ENCODE assay signal across 24 mouse cellular contexts in the genomic region with DNA sequence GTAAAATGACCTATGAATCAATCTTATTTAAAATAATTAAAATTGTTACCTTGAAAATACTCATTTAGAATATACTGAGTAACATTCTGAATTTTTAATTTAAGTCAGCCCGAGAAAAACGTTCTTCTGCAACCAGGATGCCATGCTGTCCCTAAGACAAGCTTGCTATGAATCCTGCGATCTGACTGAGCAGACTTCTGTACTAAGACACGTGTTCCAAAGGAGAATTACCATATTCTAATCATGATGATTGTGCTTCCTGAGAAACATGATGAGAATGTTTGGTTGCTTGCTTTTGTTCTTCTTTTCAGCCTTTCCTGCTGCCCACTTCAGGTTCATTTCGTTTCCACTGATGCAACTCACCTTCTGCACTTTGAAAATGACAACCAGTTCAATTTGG.
DNase-seq lines count a peak whose midpoint lies in the region; ATAC-seq and TF ChIP-seq lines count a peak whose summit lies in the region.
"Had no signal": no experiment of that assay in that cellular context is flagged by ENCODE, and none has a peak within 500 bp of the region (broad histone marks: within the 10 kb centered on the region; RNA-seq: fewer than 3 reads in every experiment).

No protein-coding gene starts in this region.

- ATAC-seq in midbrain, embryonic 11.5 days (ENCODE audit: low FRiP score), result 0 out of 2 replicates have a peak, but pooled peaks have one; percentile 43
- no peak for ATAC-seq in midbrain, postnatal 0 days (ENCODE audit: low FRiP score)
- no peak for ATAC-seq in forebrain, embryonic 12.5 days (ENCODE audit: low FRiP score)
- peak; percentile 55 for ATAC-seq in forebrain, embryonic 15.5 days (replicated peaks)

- no peaks in the 10 kb centered on the region for H3K9me3 ChIP-seq in midbrain, embryonic 11.5 days (ENCODE audit: control insufficient read depth, low read length)
- H3K9me3 ChIP-seq in midbrain, postnatal 0 days (ENCODE audit: low read length), result no peaks in the 10 kb centered on the region
- H3K9me3 ChIP-seq in forebrain, embryonic 12.5 days, result no peaks in the 10 kb centered on the region
- no peaks in the 10 kb centered on the region for H3K9me3 ChIP-seq in forebrain, embryonic 15.5 days
- H3K9me3 ChIP-seq: embryonic facial prominence, embryonic 10.5 days; embryonic facial prominence, embryonic 15.5 days; heart, embryonic 12.5 days; limb, embryonic 13.5 days; lung, embryonic 15.5 days; stomach, embryonic 15.5 days had no signal

- H3K4me3 ChIP-seq in midbrain, embryonic 11.5 days (ENCODE audit: low read depth, low read length), result no peak overlapping the region
- H3K4me3 ChIP-seq in midbrain, postnatal 0 days (ENCODE audit: low read depth, low read length), result no peak overlapping the region
- H3K4me3 ChIP-seq in forebrain, embryonic 12.5 days (replicated peaks), result no peak overlapping the region
- H3K4me3 ChIP-seq in forebrain, embryonic 15.5 days, result no peak overlapping the region
- H3K4me3 ChIP-seq: embryonic facial prominence, embryonic 10.5 days; embryonic facial prominence, embryonic 15.5 days; heart, embryonic 12.5 days; left cerebral cortex, adult 2 months; limb, embryonic 13.5 days; lung, embryonic 15.5 days; stomach, embryonic 15.5 days had no signal

- 0 out of 2 replicates have a peak, but pooled peaks cover 4% of the 10 kb centered on the region for H3K4me1 ChIP-seq in midbrain, embryonic 11.5 days (ENCODE audit: control insufficient read depth, insufficient read depth, low read length)
- no peaks in the 10 kb centered on the region for H3K4me1 ChIP-seq in midbrain, postnatal 0 days (ENCODE audit: insufficient read depth, low read length)
- H3K4me1 ChIP-seq in forebrain, embryonic 12.5 days, result peaks cover 13% of the 10 kb centered on the region
- peaks cover 13% of the 10 kb centered on the region for H3K4me1 ChIP-seq in forebrain, embryonic 15.5 days
- H3K4me1 ChIP-seq: embryonic facial prominence, embryonic 10.5 days; embryonic facial prominence, embryonic 15.5 days; heart, embryonic 12.5 days; limb, embryonic 13.5 days; lung, embryonic 15.5 days; stomach, embryonic 15.5 days had no signal

- DNase-seq in midbrain, embryonic 11.5 days (ENCODE audit: low spot score, missing footprints), result no peak
- DNase-seq in midbrain, postnatal 0 days (ENCODE audit: low spot score), result no peak
- no peak for DNase-seq in gastrocnemius, postnatal 4 days (ENCODE audit: low spot score in 2 of 2)
- no peak for DNase-seq in layer of hippocampus, postnatal 36 days
- DNase-seq: adrenal gland, postnatal 25 days; B cell, adult 2 months; cerebellum, adult 8-10 months; cerebellum, postnatal 25 days; gastrocnemius, postnatal 25 days; heart, adult 18-20 months; heart, postnatal 4 days; kidney, adult 11 months; kidney, postnatal 25 days; right cerebral cortex, postnatal 25 days had no signal

- no peak for TF ChIP-seq CTCF in midbrain, postnatal 0 days (IDR thresholded peaks at IDR 0.05)

- no peaks in the 10 kb centered on the region for H3K36me3 ChIP-seq in midbrain, embryonic 11.5 days (ENCODE audit: control insufficient read depth, insufficient read depth, low read length)
- no peaks in the 10 kb centered on the region for H3K36me3 ChIP-seq in midbrain, postnatal 0 days (ENCODE audit: insufficient read depth, low read length)
- H3K36me3 ChIP-seq in forebrain, embryonic 12.5 days (replicated peaks), result no peaks in the 10 kb centered on the region
- no peaks in the 10 kb centered on the region for H3K36me3 ChIP-seq in forebrain, embryonic 15.5 days
- H3K36me3 ChIP-seq: embryonic facial prominence, embryonic 10.5 days; embryonic facial prominence, embryonic 15.5 days; heart, embryonic 12.5 days; limb, embryonic 13.5 days; lung, embryonic 15.5 days; stomach, embryonic 15.5 days had no signal

- H3K27ac ChIP-seq in midbrain, embryonic 11.5 days (ENCODE audit: low read depth, low read length), result no peak overlapping the region
- no peak overlapping the region; the same call in 1 of the 2 replicates for H3K27ac ChIP-seq in midbrain, postnatal 0 days (ENCODE audit: low read depth, low read length)
- H3K27ac ChIP-seq in forebrain, embryonic 12.5 days, result 0 out of 2 replicates have a peak overlapping the region, but pooled peaks have one; percentile 27
- no peak overlapping the region for H3K27ac ChIP-seq in forebrain, embryonic 15.5 days (replicated peaks)
- H3K27ac ChIP-seq: embryonic facial prominence, embryonic 10.5 days; embryonic facial prominence, embryonic 15.5 days; left cerebral cortex, adult 2 months; limb, embryonic 13.5 days; lung, embryonic 15.5 days; stomach, embryonic 15.5 days had no signal

- H3K4me2 ChIP-seq in midbrain, embryonic 11.5 days, result no peak overlapping the region
- no peak overlapping the region for H3K4me2 ChIP-seq in midbrain, postnatal 0 days (ENCODE audit: low read depth, low read length, poor library complexity, severe bottlenecking)
- no peak overlapping the region for H3K4me2 ChIP-seq in forebrain, embryonic 12.5 days
- no peak overlapping the region for H3K4me2 ChIP-seq in forebrain, embryonic 15.5 days (replicated peaks)
- H3K4me2 ChIP-seq: embryonic facial prominence, embryonic 15.5 days; heart, embryonic 12.5 days; limb, embryonic 13.5 days; liver, embryonic 11.5 days; lung, embryonic 15.5 days; stomach, embryonic 15.5 days had no signal

- H3K27me3 ChIP-seq in midbrain, embryonic 11.5 days (ENCODE audit: control insufficient read depth, insufficient read depth, low read length), result no peaks in the 10 kb centered on the region
- H3K27me3 ChIP-seq in midbrain, postnatal 0 days (ENCODE audit: insufficient read depth, low read length), result no peaks in the 10 kb centered on the region; the same call in 1 of the 2 replicates
- no peaks in the 10 kb centered on the region for H3K27me3 ChIP-seq in forebrain, embryonic 12.5 days
- no peaks in the 10 kb centered on the region for H3K27me3 ChIP-seq in forebrain, embryonic 15.5 days
- H3K27me3 ChIP-seq: embryonic facial prominence, embryonic 15.5 days; heart, embryonic 12.5 days; limb, embryonic 13.5 days; lung, embryonic 15.5 days; stomach, embryonic 15.5 days had no signal

- H3K9ac ChIP-seq in midbrain, embryonic 11.5 days (ENCODE audit: low read length), result no peak overlapping the region
- H3K9ac ChIP-seq in midbrain, postnatal 0 days (replicated peaks; ENCODE audit: low read length, poor library complexity, severe bottlenecking), result no peak overlapping the region
- H3K9ac ChIP-seq in forebrain, embryonic 12.5 days, result no peak overlapping the region
- H3K9ac ChIP-seq in forebrain, embryonic 15.5 days (replicated peaks), result no peak overlapping the region
- H3K9ac ChIP-seq: embryonic facial prominence, embryonic 15.5 days; heart, embryonic 12.5 days; limb, embryonic 13.5 days; lung, embryonic 15.5 days; stomach, embryonic 15.5 days had no signal

- WGBS in midbrain, embryonic 11.5 days, result 60% methylated on average over 5 of the region's 5 CpGs
- 54% methylated on average over 5 of the region's 5 CpGs for WGBS in midbrain, postnatal 0 days
- 42% methylated on average over 5 of the region's 5 CpGs for WGBS in forebrain, embryonic 12.5 days
- 35% methylated on average over 5 of the region's 5 CpGs for WGBS in forebrain, embryonic 15.5 days

Comparison
In these comparisons a context has a peak if more than half of its experiments do, and no peak if none do; other contexts are left out.
1. ATAC-seq: peak in midbrain, embryonic 11.5 days (single experiment) and forebrain, embryonic 15.5 days (single experiment); none in midbrain, postnatal 0 days (single experiment) and forebrain, embryonic 12.5 days (single experiment).